Mouse (Mus musculus): Measurements from ENCODE around the gene Amotl1.

DNA sequence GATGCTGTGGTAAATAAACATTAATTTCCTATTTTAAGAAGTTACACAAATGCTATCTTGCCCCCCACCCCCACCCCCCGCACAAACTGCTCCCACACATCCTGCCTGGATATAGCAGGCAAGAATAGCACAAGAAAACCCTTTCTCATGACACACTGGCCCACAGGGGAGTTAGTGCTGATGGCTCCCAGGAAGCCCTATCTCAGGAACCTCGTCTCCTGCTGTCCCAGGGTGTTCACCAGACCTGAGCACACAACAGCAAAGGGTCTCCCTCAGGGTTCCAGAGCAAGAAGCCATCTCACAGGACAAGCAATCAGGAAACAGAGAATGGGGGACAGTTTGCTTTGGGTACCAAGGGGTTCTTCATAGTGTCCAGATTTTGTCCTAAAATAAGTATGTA, 17.3 kb downstream of the Amotl1 start:
- TF ChIP-seq USF1 (IDR thresholded peaks at IDR 0.05; ENCODE audit: low read depth) (no peak), POLR2A (IDR thresholded peaks at IDR 0.05; ENCODE audit: insufficient read length, low read depth) (no peak), TCF12 (IDR thresholded peaks at IDR 0.05; ENCODE audit: insufficient read depth, poor library complexity, severe bottlenecking) (no peak)
